Mouse (Mus musculus) olfactory bulb, adult 2 months (tissue): Measurements from ENCODE around the gene Cry1. TPM values are rescaled to one million over a fixed set of nuclear protein-coding genes. Genes with fewer than 3 reads are reported as not detected.

Experiments
- H3K27ac ChIP-seq: fragments of 200-500 bp; 2 replicates; pipeline ENCODE4 v1.5.1; 2012; ENCODE audit warnings: low read depth, low read length; ENCODE audit not compliant: insufficient read depth
- H3K4me1 ChIP-seq: fragments of 200-500 bp; 2 replicates; pipeline ENCODE4 v1.6.1; 2012; ENCODE audit warnings: low read length; ENCODE audit not compliant: control insufficient read depth, insufficient read depth
- H3K4me3 ChIP-seq: fragments of 200-500 bp; 2 replicates; pipeline ENCODE4 v1.5.1; 2012; ENCODE audit warnings: mild to moderate bottlenecking, low read depth, low read length, moderate library complexity; ENCODE audit not compliant: insufficient read depth
- CTCF ChIP-seq: fragments of 200-500 bp; IDR thresholded peaks from 2 replicates; pipeline ENCODE4 v1.5.1; 2012; ENCODE audit warnings: low read depth, mild to moderate bottlenecking, low read length, moderate library complexity; ENCODE audit not compliant: insufficient read depth
- POLR2A ChIP-seq: fragments of 200-500 bp; IDR thresholded peaks from 2 replicates; pipeline ENCODE4 v1.6.1; 2012; ENCODE audit warnings: mild to moderate bottlenecking, low read depth, low read length, moderate library complexity; ENCODE audit not compliant: insufficient read depth
- WGBS: fragments of 180-500 bp; shearing (Covaris S2); methylation state at CpG from one replicate; pipeline ENCODE4 v1.1.7; 2018; 5-methylcytosine and 5-hydroxymethylcytosine counted together
- polyA plus RNA-seq: library from polyadenylated mRNA; stranded (reverse); fragments of >200 nt; gene quantifications from 2 replicates; pipeline ENCODE4 v1.2.4, GENCODE M21; 2012; ENCODE audit warnings: low replicate concordance; ENCODE audit not compliant: missing spikeins, insufficient read depth, insufficient read length

Cry1 gene
- polyA plus RNA-seq, 1 experiment = not detected

GRCm38 (mm10) chr10:85136573-85136972 is 48.3 kb downstream of the Cry1 start:
- WGBS = 95% methylated on average over 6 of the region's 6 CpGs
- TF ChIP-seq CTCF (no peak), POLR2A (no peak)
- no peak overlapping the region for H3K4me3 ChIP-seq

GRCm38 (mm10) chr10:85128453-85128852 is 56.4 kb downstream of the Cry1 start:
- no peak overlapping the region for H3K27ac ChIP-seq
- no peak overlapping the region for H3K4me3 ChIP-seq
- peaks cover 8% of the 10 kb centered on the region for H3K4me1 ChIP-seq
- no peak for TF ChIP-seq CTCF
- TF ChIP-seq POLR2A = no peak
- 20% methylated on average over 7 of the region's 7 CpGs for WGBS

More at GRCm38 (mm10) chr10:85136573-85136972, 48.3 kb downstream of the Cry1 start:
- Histone ChIP-seq H3K4me1 (no peaks in the 10 kb centered on the region), H3K27ac (no peak overlapping the region)

GRCm38 (mm10) chr10:85127395-85128287 is 57.2 kb downstream of the Cry1 start, which contains the start of gene Mterf2:
Gene Mterf2, minus strand, starts transcription at chr10:85128027.
- Histone ChIP-seq H3K4me1 (peaks cover 8% of the 10 kb centered on the region), H3K4me3 (peak within 1 kb of the TSS; percentile 81), H3K27ac (peak within 1 kb of the TSS; percentile 22; the same call in 1 of the 2 replicates)
- 0 out of 2 replicates have a peak, but pooled peaks have one; percentile 10 for TF ChIP-seq POLR2A
- no peak for TF ChIP-seq CTCF
- WGBS = 2% methylated on average over 20 of the region's 20 CpGs

- no peak overlapping the region for H3K27ac ChIP-seq
- no peak overlapping the region for H3K4me3 ChIP-seq
- TF ChIP-seq POLR2A = no peak
- peaks cover 8% of the 10 kb centered on the region for H3K4me1 ChIP-seq
- WGBS = 90% methylated on average over 13 of the region's 13 CpGs
Measured at GRCm38 (mm10) chr10:85125184-85125583, 59.7 kb downstream of the Cry1 start.

GRCm38 (mm10) chr10:85114409-85114808 is 70.5 kb downstream of the Cry1 start:
- WGBS = 93% methylated on average over 4 of the region's 4 CpGs
- no peak overlapping the region for H3K27ac ChIP-seq
- TF ChIP-seq CTCF (no peak), POLR2A (no peak)
- H3K4me1 ChIP-seq = no peaks in the 10 kb centered on the region
- H3K4me3 ChIP-seq = no peak overlapping the region

GRCm38 (mm10) chr10:85103085-85103885 is 81.6 kb downstream of the Cry1 start:
- under 1% methylated on average over 34 of the region's 34 CpGs for WGBS
- no peak; the same call in 1 of the 2 replicates for TF ChIP-seq POLR2A
- no peak for TF ChIP-seq CTCF
- no peak overlapping the region for H3K27ac ChIP-seq
- H3K4me1 ChIP-seq = peaks cover 8% of the 10 kb centered on the region
- H3K4me3 ChIP-seq = peak overlapping the region; percentile 99

- WGBS = 1% methylated on average over 86 of the region's 96 CpGs
- TF ChIP-seq CTCF (no peak), POLR2A (peak; percentile 77)
Measured at GRCm38 (mm10) chr10:85102247-85103084, 82.4 kb downstream of the Cry1 start, which contains the start of the genes Fhl4 and Tmem263. Gene Fhl4, minus strand, starts transcription at chr10:85102495. Gene Tmem263, plus strand, starts transcription at chr10:85102627.

GRCm38 (mm10) chr10:85101841-85102240 is 83.0 kb downstream of the Cry1 start:
- Histone ChIP-seq H3K4me3 (peak overlapping the region; percentile 99), H3K4me1 (peaks cover 8% of the 10 kb centered on the region), H3K27ac (peak overlapping the region; percentile 17; the same call in 1 of the 2 replicates)
- 2% methylated on average over 10 of the region's 10 CpGs for WGBS
- no peak for TF ChIP-seq POLR2A
- TF ChIP-seq CTCF = no peak

More at GRCm38 (mm10) chr10:85102247-85103084, 82.4 kb downstream of the Cry1 start, which contains the start of the genes Fhl4 and Tmem263:
- Histone ChIP-seq H3K4me3 (peak within 1 kb of the TSS; percentile 99), H3K4me1 (peaks cover 8% of the 10 kb centered on the region), H3K27ac (peak within 1 kb of the TSS; percentile 52)

Other genes starting within 250 kb of the Cry1 start
- gene Fhl4, start 82.6 kb downstream of the Cry1 start, polyA plus RNA-seq = not detected in 2 replicates
- gene Tmem263, start 82.4 kb downstream of the Cry1 start, polyA plus RNA-seq = not detected in 2 replicates
- not detected in 2 replicates for gene Mterf2, start 57.0 kb downstream of the Cry1 start, polyA plus RNA-seq
- not detected in 2 replicates for gene Btbd11, start 201.8 kb upstream of the Cry1 start, polyA plus RNA-seq